Mouse (Mus musculus): ENCODE data around the gene Il33. TPM values are rescaled to one million over a fixed set of nuclear protein-coding genes. Genes with fewer than 3 reads are reported as not detected.

The Il33 gene
- polyA plus RNA-seq (2021; fragmentation: Nextera tagmentation) = 63.2 and 78.7 TPM in 2 replicates
- long read RNA-seq, experiment 1, transcript Il33-202 (8 exons, 2,537 nt) = major isoform, 743 of 795 reads
- long read RNA-seq, experiment 1, partial matches to known transcripts = 22 of 795 reads
- long read RNA-seq, experiment 1, other reads (novel, unspliced or antisense) = 30 of 795 reads
- long read RNA-seq, experiment 2, transcript Il33-202 (8 exons, 2,537 nt) = major isoform, 127 of 155 reads
- long read RNA-seq, experiment 2, partial matches to known transcripts = 24 of 155 reads
- long read RNA-seq, experiment 2, other reads (novel, unspliced or antisense) = 3 of 155 reads

GRCm38 (mm10) chr19:29924638-29925258, at the start of gene Il33:
Gene Il33, plus strand, starts transcription at chr19:29925114.

GRCm38 (mm10) chr19:30003621-30004020, 78.7 kb downstream of the Il33 start, which contains the start of gene Trpd52l3:
Gene Trpd52l3, plus strand, starts transcription at chr19:30003790.

Other genes starting within 250 kb of the Il33 start
- not detected in 2 replicates for gene Mlana, start 227.3 kb upstream of the Il33 start, polyA plus RNA-seq (2021; fragmentation: Nextera tagmentation)
- 3.2 and 4.5 TPM in 2 replicates for gene 9930021J03Rik, start 119.1 kb upstream of the Il33 start, polyA plus RNA-seq (2021; fragmentation: Nextera tagmentation)
- gene Ranbp6, start 112.1 kb upstream of the Il33 start, polyA plus RNA-seq (2021; fragmentation: Nextera tagmentation) = 7.9 and 10.1 TPM in 2 replicates
- not detected in 2 replicates for gene Trpd52l3, start 78.7 kb downstream of the Il33 start, polyA plus RNA-seq (2021; fragmentation: Nextera tagmentation)
- gene Uhrf2, start 105.4 kb downstream of the Il33 start, polyA plus RNA-seq (2021; fragmentation: Nextera tagmentation) = 7.6 and 13.9 TPM in 2 replicates